Mouse (Mus musculus) retina, adult 2 months (tissue): ENCODE measurements around the gene Pxt1.

Source experiments
- DNase-seq: peaks from one replicate; pipeline ENCODE4 v3.0.0-alpha.2; 2012; ENCODE audit warnings: low read depth, low spot score

Gene Pxt1

GRCm38 (mm10) chr17:28915060-28915628 lies 28.5 kb downstream of the Pxt1 start, which contains the start of gene 4930539E08Rik:
Gene 4930539E08Rik (minus strand): TSS chr17:28915324.
- DNase-seq, result no peak

- no peak for DNase-seq
Measured at GRCm38 (mm10) chr17:28913940-28914339, 29.7 kb downstream of the Pxt1 start.

GRCm38 (mm10) chr17:28913200-28913599 lies 30.4 kb downstream of the Pxt1 start:
- no peak for DNase-seq

- DNase-seq, result no peak
Measured at GRCm38 (mm10) chr17:28910139-28910538, 33.5 kb downstream of the Pxt1 start.

- DNase-seq, result no peak
Measured at GRCm38 (mm10) chr17:28909252-28909941, 34.2 kb downstream of the Pxt1 start.

GRCm38 (mm10) chr17:28907959-28908358 lies 35.7 kb downstream of the Pxt1 start:
- DNase-seq, result no peak

- no peak for DNase-seq
Measured at GRCm38 (mm10) chr17:28905377-28905916, 38.2 kb downstream of the Pxt1 start.

- no peak for DNase-seq
Measured at GRCm38 (mm10) chr17:28904546-28905376, 38.9 kb downstream of the Pxt1 start.

GRCm38 (mm10) chr17:28901559-28901958 lies 42.1 kb downstream of the Pxt1 start:
- no peak for DNase-seq

- no peak for DNase-seq
Measured at GRCm38 (mm10) chr17:28899427-28899826, 44.2 kb downstream of the Pxt1 start.

GRCm38 (mm10) chr17:28898249-28898648 lies 45.4 kb downstream of the Pxt1 start:
- no peak for DNase-seq

GRCm38 (mm10) chr17:28897817-28898216 lies 45.8 kb downstream of the Pxt1 start:
- no peak for DNase-seq

GRCm38 (mm10) chr17:28896095-28896780 lies 47.4 kb downstream of the Pxt1 start:
- no peak for DNase-seq

- DNase-seq, result no peak
Measured at GRCm38 (mm10) chr17:28895217-28895875, 48.3 kb downstream of the Pxt1 start.

- no peak for DNase-seq
Measured at GRCm38 (mm10) chr17:28894050-28894767, 49.4 kb downstream of the Pxt1 start.

GRCm38 (mm10) chr17:28886266-28886665 lies 57.4 kb downstream of the Pxt1 start:
- DNase-seq, result no peak

GRCm38 (mm10) chr17:28885231-28885630 lies 58.4 kb downstream of the Pxt1 start:
- DNase-seq, result no peak
